Mouse (Mus musculus) liver, adult 2 months (tissue): Measurements from ENCODE around the gene Rxylt1.

Experiments
- CTCF ChIP-seq: fragments of 200-500 bp; IDR thresholded peaks from 2 replicates; pipeline ENCODE4 v1.5.1; 2011; ENCODE audit warnings: low read depth, low read length, control low read depth
- POLR2A ChIP-seq: fragments of 200-500 bp; IDR thresholded peaks from 2 replicates; pipeline ENCODE4 v1.6.1; 2011; ENCODE audit warnings: low read length, control low read depth; ENCODE audit not compliant: insufficient read depth; ENCODE audit errors: extremely low read depth

GRCm38 (mm10) chr10:122119451-122119850 is 22.3 kb upstream of the Rxylt1 start:
- TF ChIP-seq CTCF (no peak), POLR2A (no peak)
